Mouse (Mus musculus): Measurements from ENCODE around the gene Ramp3. TPM values are rescaled to one million over a fixed set of nuclear protein-coding genes. Genes with fewer than 3 reads are reported as not detected.
A peak's percentile ranks its signal among the peaks of the same experiment; 100 is the strongest.

Gene Ramp3
- polyA plus RNA-seq, 1 experiment from 2014 or later = 5.0 TPM

DNA sequence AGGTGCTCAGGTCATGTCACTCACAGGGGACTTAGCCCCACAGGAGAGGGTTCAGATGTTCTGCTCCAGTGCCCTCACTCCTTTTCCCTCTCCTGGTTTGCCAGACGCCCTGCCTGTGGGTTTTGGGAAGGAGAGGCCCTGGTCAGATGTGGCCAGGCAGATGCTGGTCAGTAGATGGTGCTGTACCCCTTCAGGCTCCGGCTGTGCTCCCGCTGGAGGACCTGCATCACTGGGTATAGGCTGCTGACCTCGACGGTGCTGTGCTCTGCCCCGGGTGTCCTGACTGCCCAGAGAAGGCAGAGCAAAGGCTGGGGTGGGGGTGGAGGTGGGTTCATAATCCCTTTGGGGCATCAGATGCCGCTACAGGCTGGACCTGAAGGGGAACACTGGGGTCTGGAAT is 19.2 kb downstream of the Ramp3 start:
- H3K9me3 ChIP-seq = no peaks in the 10 kb centered on the region
- 19% methylated on average over 7 of the region's 7 CpGs for whole genome bisulfite sequencing
- no peaks in the 10 kb centered on the region for H3K27me3 ChIP-seq (replicated peaks; ENCODE audit: low read depth, poor library complexity, severe bottlenecking)
- DNase-seq (ENCODE audit: low spot score) = peak; percentile 49
- no peak overlapping the region; the same call in 1 of the 2 replicates for H3K27ac ChIP-seq (replicated peaks)
- H3K4me3 ChIP-seq = no peak overlapping the region
- H3K4me1 ChIP-seq = peaks cover 31% of the 10 kb centered on the region
- H3K36me3 ChIP-seq (replicated peaks) = no peaks in the 10 kb centered on the region

DNA sequence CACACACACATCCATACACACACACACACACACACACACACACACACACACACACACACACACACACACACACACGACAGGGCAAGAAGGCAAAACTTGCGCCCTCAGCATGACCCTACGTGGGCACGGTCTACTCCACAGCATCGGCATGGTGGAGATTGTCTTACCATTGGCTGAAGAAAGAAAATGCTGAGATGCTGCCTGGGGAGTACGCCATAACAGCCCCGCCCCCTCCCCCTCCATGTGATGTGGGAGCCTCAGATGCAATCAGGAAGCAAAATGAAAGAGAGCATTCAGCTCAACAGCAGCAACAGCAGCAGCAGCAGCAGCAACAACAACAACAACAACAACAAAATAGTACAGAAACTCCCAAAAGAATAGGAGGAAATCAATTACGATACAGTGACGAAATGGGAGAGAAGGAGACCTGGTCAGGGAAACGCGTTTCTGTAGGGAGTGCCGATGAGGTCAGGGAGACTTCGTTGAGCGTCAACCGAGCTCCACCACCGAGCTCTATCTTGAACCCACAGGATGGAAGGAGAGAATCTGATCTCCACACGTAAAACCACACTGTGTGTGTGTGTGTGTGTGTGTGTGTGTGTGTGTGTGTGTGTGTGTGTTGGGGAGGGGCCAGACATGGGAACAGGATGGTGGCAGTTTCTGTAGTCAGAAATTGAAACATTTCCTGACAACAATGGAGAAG is 21.5 kb downstream of the Ramp3 start:
- peaks cover 31% of the 10 kb centered on the region for H3K4me1 ChIP-seq
- H3K4me3 ChIP-seq = no peak overlapping the region
- H3K27me3 ChIP-seq (replicated peaks; ENCODE audit: low read depth, poor library complexity, severe bottlenecking) = no peaks in the 10 kb centered on the region
- 68% methylated on average over 17 of the region's 17 CpGs for WGBS
- H3K9me3 ChIP-seq = no peaks in the 10 kb centered on the region
- H3K27ac ChIP-seq (replicated peaks) = peak overlapping the region; percentile 59; the same call in 1 of the 2 replicates
- H3K36me3 ChIP-seq (replicated peaks) = no peaks in the 10 kb centered on the region
- no peak for DNase-seq (ENCODE audit: low spot score)

DNA sequence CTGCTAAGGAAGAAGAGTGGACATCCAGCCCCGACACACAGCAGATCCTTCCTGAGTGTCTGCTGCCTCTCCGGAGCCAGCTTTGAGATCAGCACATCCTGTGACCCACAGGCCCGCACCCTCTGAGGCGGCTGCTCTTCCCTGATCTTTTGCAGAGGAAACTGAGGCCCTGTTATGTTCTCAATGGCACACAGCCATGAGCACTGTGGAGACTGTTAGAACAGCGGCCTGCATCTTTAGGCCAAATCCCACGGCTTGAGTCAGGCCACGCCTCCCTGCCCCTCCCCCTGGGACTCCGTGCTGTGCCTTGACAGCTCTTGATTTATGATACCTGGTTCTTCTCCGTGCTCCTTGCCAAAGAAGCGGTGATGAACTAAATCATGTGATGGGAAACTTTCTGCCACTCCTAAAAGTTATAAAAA is 22.1 kb downstream of the Ramp3 start:
- Histone ChIP-seq H3K27ac (replicated peaks) (peak overlapping the region; percentile 59; the same call in 1 of the 2 replicates), H3K9me3 (no peaks in the 10 kb centered on the region), H3K4me1 (peaks cover 30% of the 10 kb centered on the region), H3K36me3 (replicated peaks) (no peaks in the 10 kb centered on the region), H3K4me3 (no peak overlapping the region), H3K27me3 (replicated peaks; ENCODE audit: low read depth, poor library complexity, severe bottlenecking) (no peaks in the 10 kb centered on the region)
- DNase-seq (ENCODE audit: low spot score) = peak; percentile 52
- WGBS = 40% methylated on average over 10 of the region's 10 CpGs

DNA sequence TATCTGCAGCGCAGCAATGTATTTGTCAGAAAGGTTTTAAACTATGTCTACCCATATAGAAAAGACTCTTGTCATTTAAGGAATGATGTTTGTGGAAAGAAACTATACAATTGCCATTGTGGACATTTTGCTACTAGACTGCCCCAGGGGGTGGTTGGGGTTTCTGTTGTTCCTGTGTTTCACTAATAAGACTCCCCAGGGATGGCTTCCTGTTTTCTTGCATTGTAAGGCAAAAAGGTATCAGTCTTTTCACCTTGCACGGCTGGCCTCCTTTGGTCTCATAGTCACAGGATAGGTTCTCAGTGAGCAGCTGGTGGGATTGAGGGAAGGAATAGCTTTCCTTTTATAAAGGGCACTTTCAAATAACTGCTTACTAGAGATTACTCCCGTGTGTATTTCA is 26.4 kb downstream of the Ramp3 start:
- no peaks in the 10 kb centered on the region for H3K9me3 ChIP-seq
- WGBS = 54% methylated on average over 3 of the region's 3 CpGs

DNA sequence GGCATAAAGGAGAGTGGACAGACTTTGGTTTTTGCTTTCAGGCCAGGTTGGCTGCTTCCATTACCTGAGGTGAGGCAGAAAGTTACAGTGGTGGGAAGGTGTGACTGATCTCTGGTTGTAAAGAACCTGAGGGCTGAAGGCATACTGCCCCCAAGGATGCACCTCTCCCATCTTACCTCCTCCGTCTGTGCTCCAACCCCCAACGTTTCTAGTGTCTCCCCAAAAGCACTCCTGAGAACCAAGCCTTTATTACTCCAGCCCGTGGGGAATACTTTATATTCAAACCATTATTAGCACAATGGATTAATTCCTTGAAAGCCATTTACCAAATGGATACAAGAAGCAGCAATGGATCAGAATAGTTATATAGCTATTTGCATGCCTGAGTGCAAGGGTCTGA is 30.6 kb downstream of the Ramp3 start:
- Histone ChIP-seq H3K4me3 (no peak overlapping the region), H3K27me3 (replicated peaks; ENCODE audit: low read depth, poor library complexity, severe bottlenecking) (no peaks in the 10 kb centered on the region), H3K4me1 (no peaks in the 10 kb centered on the region), H3K9me3 (no peaks in the 10 kb centered on the region), H3K27ac (replicated peaks) (no peak overlapping the region), H3K36me3 (replicated peaks) (no peaks in the 10 kb centered on the region)
- 71% methylated on average over 3 of the region's 3 CpGs for WGBS
- no peak for DNase-seq (ENCODE audit: low spot score)

More for the DNA sequence above, 26.4 kb downstream of the Ramp3 start:
- Histone ChIP-seq H3K36me3 (replicated peaks) (no peaks in the 10 kb centered on the region), H3K4me3 (no peak overlapping the region), H3K4me1 (peaks cover 9% of the 10 kb centered on the region), H3K27me3 (replicated peaks; ENCODE audit: low read depth, poor library complexity, severe bottlenecking) (no peaks in the 10 kb centered on the region), H3K27ac (replicated peaks) (no peak overlapping the region)
- no peak for DNase-seq (ENCODE audit: low spot score)

DNA sequence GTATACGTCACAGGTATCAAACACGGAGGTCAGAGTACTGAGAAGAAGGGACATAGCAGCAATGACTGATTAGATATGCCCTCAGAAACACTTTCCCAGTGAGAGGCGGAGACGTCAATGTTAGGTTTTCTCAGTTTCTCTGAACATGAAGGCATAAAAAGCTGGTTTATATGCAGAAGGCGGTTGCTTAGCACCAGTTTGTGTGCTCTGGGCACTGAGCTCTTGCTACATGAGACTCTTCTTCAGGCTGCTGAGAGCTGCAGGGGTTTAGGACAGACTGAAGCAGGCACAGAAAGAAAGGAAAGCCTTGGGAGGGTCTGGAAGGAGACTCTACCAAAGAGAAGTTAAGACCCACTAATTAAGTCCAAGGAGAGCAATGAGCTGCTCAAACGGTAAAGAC is 34.0 kb downstream of the Ramp3 start:
- no peak for DNase-seq (ENCODE audit: low spot score)
- Histone ChIP-seq H3K9me3 (no peaks in the 10 kb centered on the region), H3K27ac (replicated peaks) (no peak overlapping the region), H3K4me3 (no peak overlapping the region), H3K27me3 (replicated peaks; ENCODE audit: low read depth, poor library complexity, severe bottlenecking) (no peaks in the 10 kb centered on the region), H3K36me3 (replicated peaks) (no peaks in the 10 kb centered on the region), H3K4me1 (no peaks in the 10 kb centered on the region)
- WGBS = 80% methylated on average over 6 of the region's 6 CpGs

DNA sequence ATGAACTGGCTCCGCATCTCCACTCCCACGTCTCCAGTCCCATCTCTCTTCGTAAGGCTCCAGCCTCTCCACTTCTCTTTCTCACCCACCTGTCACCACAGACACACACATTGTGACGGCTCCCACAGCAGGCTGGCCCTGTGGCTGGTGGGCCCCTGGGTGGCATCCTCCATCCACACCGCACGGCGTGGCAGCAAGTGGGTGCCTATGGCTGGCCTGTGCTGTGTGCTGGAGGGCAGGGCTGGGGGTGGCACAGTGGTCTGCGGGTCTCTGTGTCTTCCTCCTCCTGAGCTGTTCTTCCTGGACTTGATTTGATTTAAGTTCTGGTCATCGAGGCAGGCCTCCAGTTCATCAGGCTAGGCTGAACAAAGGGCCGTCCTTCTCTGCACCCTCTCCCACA is 35.8 kb downstream of the Ramp3 start:
- DNase-seq (ENCODE audit: low spot score) = no peak
- no peak overlapping the region for H3K4me3 ChIP-seq
- H3K36me3 ChIP-seq (replicated peaks) = no peaks in the 10 kb centered on the region
- H3K27me3 ChIP-seq (replicated peaks; ENCODE audit: low read depth, poor library complexity, severe bottlenecking) = no peaks in the 10 kb centered on the region
- WGBS = 91% methylated on average over 10 of the region's 10 CpGs
- no peaks in the 10 kb centered on the region for H3K9me3 ChIP-seq
- H3K27ac ChIP-seq (replicated peaks) = no peak overlapping the region
- H3K4me1 ChIP-seq = no peaks in the 10 kb centered on the region

DNA sequence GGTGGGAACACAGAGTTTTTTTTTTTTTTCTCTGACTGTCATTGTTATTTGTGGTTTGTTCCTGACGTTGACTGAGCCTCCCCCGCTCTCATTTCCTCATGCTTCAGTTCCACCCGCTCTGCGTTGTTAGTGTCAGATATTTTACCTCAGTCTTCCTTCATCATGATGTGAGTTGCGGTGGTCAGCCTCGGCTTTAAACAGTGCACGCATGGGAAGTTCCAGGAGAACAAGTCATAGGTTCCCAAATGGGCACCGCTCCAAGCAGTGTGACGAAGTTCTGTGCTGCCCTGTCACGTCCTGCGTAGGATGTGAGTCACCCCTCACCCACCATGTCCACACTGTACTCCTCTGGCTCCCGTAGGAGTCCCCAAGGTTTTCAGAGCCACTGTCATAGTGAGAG is 36.9 kb downstream of the Ramp3 start:
- Histone ChIP-seq H3K4me1 (no peaks in the 10 kb centered on the region), H3K4me3 (no peak overlapping the region), H3K27me3 (replicated peaks; ENCODE audit: low read depth, poor library complexity, severe bottlenecking) (no peaks in the 10 kb centered on the region), H3K27ac (replicated peaks) (no peak overlapping the region), H3K9me3 (no peaks in the 10 kb centered on the region), H3K36me3 (replicated peaks) (no peaks in the 10 kb centered on the region)
- 83% methylated on average over 12 of the region's 12 CpGs for WGBS
- DNase-seq (ENCODE audit: low spot score) = no peak

DNA sequence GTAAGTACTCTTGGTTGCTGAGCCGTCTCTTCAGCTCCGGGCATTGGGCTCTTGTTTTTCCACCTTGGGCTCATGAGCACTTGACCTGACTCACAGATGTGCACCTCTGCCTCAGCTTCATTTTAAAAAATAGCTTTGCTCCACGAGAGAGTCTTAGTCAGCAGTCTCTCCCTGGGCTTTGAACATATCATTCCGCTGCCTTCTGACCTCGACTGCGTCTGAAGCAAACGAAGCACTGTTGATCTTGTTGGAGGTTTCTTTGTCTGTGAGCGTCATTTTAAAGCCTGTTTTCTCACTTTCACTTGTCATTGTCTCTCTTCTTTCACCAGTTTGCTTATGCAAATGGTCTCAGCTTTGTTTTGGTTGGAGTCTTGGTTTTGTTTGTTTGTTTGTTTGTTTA is 38.2 kb downstream of the Ramp3 start:
- no peaks in the 10 kb centered on the region for H3K36me3 ChIP-seq (replicated peaks)
- no peaks in the 10 kb centered on the region for H3K27me3 ChIP-seq (replicated peaks; ENCODE audit: low read depth, poor library complexity, severe bottlenecking)
- H3K9me3 ChIP-seq = peaks cover 3% of the 10 kb centered on the region; the same call in 1 of the 2 replicates
- DNase-seq (ENCODE audit: low spot score) = no peak
- H3K4me1 ChIP-seq = no peaks in the 10 kb centered on the region
- H3K27ac ChIP-seq (replicated peaks) = no peak overlapping the region
- H3K4me3 ChIP-seq = no peak overlapping the region
- WGBS = 76% methylated on average over 8 of the region's 8 CpGs

DNA sequence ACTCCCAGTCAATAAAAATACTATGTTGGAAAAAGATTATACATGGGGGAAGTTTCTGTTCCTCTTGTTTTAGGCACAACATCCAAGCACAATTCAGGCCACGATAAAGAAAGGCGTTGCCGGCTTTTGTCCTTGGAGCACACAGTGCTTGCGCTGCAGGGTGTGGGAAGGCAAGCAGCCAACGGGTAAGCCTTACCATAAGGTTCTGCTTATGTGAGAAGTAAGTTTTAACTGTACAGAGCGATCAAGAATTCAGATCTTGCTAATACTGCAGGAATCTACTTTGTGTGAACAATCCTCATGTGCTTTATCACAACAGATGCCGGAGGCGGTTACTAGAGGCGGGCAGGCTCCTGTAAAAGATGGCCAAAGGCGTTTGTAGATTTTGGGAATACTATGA is 39.4 kb downstream of the Ramp3 start:
- H3K27ac ChIP-seq (replicated peaks) = no peak overlapping the region
- no peaks in the 10 kb centered on the region for H3K4me1 ChIP-seq
- no peaks in the 10 kb centered on the region for H3K27me3 ChIP-seq (replicated peaks; ENCODE audit: low read depth, poor library complexity, severe bottlenecking)
- WGBS = 94% methylated on average over 10 of the region's 10 CpGs
- peaks cover 4% of the 10 kb centered on the region; the same call in 1 of the 2 replicates for H3K9me3 ChIP-seq
- DNase-seq (ENCODE audit: low spot score) = no peak
- no peak overlapping the region for H3K4me3 ChIP-seq
- no peaks in the 10 kb centered on the region for H3K36me3 ChIP-seq (replicated peaks)

DNA sequence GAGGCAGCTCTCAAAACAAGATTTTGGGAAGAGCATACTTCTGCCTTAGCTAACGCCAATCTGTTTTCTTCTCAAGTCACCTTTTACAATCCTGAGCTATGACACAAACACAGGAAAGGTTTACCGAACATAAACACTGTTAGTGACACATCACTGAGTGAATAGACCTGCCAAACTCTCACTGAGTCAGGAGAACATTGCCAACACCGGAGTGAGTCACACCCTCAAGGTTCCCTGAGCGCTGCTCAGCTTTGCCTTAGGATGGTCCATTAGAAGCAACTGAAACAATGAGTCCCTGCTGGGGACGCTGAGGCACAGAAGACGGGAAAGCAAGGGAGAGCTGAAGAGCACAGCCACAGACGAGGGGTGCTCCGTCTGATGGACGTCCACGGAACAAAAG is 40.0 kb downstream of the Ramp3 start:
- no peak overlapping the region for H3K27ac ChIP-seq (replicated peaks)
- H3K9me3 ChIP-seq = peaks cover 4% of the 10 kb centered on the region; the same call in 1 of the 2 replicates
- 82% methylated on average over 10 of the region's 10 CpGs for WGBS
- no peaks in the 10 kb centered on the region for H3K36me3 ChIP-seq (replicated peaks)
- H3K4me1 ChIP-seq = no peaks in the 10 kb centered on the region
- no peak overlapping the region for H3K4me3 ChIP-seq
- no peak for DNase-seq (ENCODE audit: low spot score)
- H3K27me3 ChIP-seq (replicated peaks; ENCODE audit: low read depth, poor library complexity, severe bottlenecking) = no peaks in the 10 kb centered on the region

DNA sequence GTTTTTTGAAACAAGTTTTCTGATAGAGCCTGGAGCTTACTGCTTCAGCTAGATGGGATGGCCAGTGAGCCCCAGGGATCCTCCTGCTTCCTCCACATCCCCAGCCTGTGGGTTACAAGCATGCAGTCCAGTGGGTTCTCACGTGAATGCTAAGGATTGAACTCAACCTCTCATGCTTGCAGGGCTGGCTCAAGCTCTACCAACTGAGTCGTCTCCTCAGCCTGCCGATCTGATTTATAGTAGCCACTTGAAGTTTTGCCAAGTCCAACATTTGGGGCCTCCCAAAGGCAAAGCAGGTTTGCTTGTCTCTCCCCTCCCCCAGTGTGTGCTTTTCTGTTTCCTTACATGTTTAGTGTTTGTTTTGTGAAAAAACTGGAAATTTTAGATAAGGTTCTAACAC is 43.9 kb downstream of the Ramp3 start:
- Histone ChIP-seq H3K9me3 (peaks cover 4% of the 10 kb centered on the region; the same call in 1 of the 2 replicates), H3K4me1 (no peaks in the 10 kb centered on the region), H3K4me3 (no peak overlapping the region), H3K27me3 (replicated peaks; ENCODE audit: low read depth, poor library complexity, severe bottlenecking) (no peaks in the 10 kb centered on the region), H3K27ac (replicated peaks) (no peak overlapping the region), H3K36me3 (replicated peaks) (no peaks in the 10 kb centered on the region)
- DNase-seq (ENCODE audit: low spot score) = no peak
- WGBS = 85% methylated on average over 3 of the region's 3 CpGs

DNA sequence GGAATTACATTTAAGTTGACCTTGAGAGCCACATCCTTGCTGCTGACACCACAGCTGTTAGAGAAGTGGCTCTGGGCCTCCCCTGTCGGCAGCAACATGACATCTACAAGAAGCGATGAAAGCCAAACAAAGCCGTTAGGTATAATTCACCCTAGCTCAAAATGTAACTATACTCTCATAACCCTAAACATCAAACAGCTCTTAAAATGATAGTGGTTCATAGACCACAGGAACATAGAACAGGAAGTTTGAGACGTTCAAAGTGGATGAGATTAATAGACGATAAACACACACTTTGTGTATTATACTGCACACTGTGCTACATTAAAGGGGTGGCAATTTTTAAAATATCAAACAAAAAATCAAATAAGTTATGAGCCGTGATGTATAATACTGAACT is 46.5 kb downstream of the Ramp3 start:
- no peaks in the 10 kb centered on the region for H3K27me3 ChIP-seq (replicated peaks; ENCODE audit: low read depth, poor library complexity, severe bottlenecking)
- H3K36me3 ChIP-seq (replicated peaks) = no peaks in the 10 kb centered on the region
- peaks cover 22% of the 10 kb centered on the region for H3K9me3 ChIP-seq
- no peaks in the 10 kb centered on the region for H3K4me1 ChIP-seq
- H3K27ac ChIP-seq (replicated peaks) = no peak overlapping the region
- DNase-seq (ENCODE audit: low spot score) = no peak
- H3K4me3 ChIP-seq = no peak overlapping the region
- 89% methylated on average over 6 of the region's 6 CpGs for WGBS
